Mouse (Mus musculus): ENCODE measurements around the gene Sidt1.

The Sidt1 gene

DNA sequence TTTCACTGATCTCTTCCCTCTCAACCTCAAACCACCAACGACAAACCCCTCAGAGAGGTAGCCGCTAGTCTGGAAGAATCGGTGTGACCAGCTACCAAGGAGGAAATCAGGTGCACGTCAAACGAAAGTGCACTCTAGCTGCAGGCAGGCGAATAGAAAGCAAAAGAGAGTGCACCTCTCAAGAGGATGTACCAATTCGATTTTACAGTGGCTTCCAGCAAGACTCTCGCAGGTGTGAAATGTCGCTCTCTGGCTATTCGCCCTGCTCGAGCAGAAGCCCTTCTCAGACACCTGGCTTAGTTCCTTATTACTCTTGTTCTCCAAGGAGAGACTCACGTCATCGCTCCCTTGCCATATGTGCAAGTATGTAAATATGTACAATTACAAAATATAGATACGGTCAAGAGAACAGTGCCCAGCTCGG lies at the start of gene Sidt1:
Gene Sidt1, minus strand, starts transcription at position 336 of the 424 bp plus-strand sequence.
- in situ Hi-C loops (cut with MboI, MseI): no loop called here

DNA sequence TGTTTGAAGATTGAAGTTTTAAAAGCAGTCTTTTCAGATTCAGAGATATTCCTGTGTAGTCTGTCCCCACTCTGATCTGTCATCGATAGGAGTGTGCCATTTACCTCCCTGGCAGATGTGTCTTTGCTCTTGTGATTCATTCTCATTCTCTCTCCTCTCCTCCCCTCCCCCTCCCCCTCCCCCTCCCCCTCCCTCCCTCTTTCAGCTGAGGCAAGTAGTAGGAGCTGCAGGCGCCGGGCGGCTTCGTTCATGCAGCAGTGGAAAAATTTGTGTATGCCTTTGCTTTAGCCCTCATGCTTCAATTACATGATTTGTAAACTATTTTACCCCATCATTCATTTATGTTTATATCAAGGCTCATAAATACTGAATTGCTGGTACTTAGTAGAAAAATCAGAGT lies 48.6 kb upstream of the Sidt1 start:
- in situ Hi-C loops (cut with MboI, MseI): no loop called here

DNA sequence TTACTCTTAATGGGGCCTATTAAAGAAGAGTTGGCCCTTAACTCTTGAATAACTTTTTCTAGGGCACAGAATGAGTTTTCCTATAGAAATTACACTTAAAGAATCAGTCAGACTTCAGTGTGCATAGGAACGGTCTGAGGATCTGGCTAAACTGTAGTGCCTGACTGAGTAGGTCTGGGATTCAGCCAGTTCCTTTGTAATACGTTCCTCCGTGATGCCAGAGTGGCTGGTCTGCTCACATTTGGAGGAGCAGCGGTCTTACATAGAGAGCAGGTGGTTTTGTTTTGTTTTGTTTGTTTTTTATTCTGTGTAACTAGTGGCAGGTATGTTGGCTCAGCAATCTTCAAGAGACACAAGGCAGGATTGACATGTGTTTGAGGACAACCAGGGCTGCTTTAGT lies 47.0 kb upstream of the Sidt1 start:
- in situ Hi-C loops (cut with MboI, MseI): no loop called here

DNA sequence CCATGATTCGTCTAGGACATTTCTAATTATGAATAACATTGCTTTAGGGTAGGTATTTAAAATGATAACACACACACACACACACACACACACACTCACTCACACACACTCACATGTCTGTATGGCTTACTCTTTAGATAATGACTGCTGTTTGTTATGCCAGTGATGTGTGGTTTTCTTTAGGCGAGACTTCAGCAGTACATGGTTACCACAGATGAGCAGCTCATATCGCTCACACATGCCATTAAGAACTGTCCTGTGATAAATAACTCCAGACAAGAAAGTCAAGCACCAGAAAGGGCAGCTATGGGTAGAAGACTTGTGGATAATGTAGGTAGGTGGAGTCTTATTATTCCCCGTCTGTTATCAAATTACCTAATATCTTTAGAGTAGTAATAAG lies 42.5 kb upstream of the Sidt1 start:
- in situ Hi-C loops (cut with MboI, MseI): no loop called here

DNA sequence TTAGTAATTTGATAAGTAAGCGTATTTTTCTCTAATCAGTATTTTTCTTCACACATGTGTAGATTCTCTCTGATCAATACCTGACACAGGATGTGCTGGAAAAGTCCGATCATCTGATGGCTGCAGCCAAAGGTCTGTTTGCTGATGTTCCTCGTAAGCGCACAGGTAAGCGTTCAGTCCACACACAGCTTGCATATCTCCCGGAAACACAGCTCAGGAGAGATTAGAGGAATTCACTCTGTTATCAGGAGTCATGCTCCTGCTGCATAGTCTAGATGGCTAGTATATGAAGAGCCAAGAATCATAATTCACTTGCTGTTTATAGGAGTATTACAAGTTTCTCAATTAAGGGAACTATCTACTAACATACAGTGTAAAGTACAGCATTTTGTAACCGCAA lies 32.5 kb upstream of the Sidt1 start:
- in situ Hi-C loops (cut with MboI, MseI): no loop called here

DNA sequence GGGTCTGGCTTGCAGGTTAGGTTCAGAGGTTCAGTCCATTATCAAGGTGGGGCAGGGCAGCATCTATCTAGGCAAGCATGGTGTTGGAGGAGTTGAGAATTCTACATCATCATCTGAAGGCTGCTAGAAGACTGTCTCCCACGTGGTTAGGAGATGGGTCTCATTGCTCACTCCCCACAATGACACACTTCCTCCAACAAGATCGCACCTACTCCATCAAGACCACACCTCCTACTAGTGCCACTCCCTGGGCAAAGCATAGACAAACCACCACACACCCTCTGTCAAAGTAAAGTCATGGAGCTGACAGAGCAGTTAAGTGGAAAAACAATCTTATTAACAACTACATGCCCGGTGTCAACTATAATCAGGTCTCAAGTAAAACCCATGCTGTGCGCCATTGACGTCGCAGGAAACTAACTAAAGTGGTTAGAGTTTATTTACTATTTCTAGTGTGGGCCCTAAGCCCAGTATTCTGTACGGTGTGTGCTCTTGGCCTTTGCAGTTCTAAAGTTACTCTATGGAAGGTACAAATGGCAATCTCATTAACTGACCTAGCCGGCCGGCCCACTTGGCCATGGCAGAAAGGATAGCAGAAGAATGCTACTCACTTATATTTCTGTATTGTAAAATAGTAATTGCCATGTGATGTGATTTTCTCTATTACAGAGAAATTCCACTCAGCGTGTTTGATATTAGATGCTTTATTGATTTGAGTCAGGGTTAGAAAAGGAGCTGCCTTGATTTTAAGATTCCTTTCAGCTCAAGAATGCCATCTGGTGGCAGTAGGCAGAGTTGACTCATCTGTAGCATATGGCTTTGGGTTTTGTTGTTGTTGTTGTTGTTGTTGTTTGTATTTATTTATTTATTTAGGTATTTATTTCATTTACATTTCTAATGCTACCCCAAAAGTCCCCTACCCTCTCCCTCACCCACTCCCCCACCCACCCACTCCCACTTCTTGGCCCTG lies 29.2 kb upstream of the Sidt1 start:
- in situ Hi-C loops (cut with MboI, MseI): loop anchor here (5.0 kb wide), 1 partner anchor 120 kb away; no protein-coding TSS in a partner anchor

DNA sequence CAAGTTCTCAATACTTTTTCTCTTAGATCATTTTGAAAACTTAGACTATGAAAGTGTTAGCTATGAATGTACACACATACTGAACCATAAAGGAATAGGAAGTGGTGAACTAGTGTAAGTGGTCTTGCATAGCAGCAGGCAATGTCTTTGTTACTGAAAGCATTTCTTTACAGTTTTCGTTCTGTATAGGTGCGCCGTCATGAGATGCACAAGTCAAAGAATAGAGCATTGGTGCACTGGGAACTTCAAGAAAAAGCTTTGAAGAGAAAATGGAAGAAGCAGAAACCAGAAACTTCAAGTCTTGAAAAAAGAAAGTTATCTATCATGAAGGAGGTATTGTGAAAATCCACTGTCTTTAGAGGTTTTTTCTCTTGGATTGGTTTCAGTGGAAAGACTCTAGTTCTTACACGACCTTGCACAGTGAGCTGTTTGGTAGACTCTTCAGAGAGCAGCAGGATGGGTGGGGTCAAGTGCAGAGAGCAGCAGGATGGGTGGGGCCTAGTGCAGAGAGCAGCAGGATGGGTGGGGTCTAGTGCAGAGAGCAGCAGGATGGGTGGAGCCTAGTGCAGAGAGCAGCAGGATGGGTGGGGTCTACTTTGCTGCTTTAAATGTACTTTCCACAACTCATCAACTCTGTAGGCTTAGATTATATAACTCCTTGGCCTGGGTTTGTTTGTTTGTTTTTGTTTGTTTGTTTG lies 24.7 kb upstream of the Sidt1 start:
- in situ Hi-C loops (cut with MboI, MseI): no loop called here

DNA sequence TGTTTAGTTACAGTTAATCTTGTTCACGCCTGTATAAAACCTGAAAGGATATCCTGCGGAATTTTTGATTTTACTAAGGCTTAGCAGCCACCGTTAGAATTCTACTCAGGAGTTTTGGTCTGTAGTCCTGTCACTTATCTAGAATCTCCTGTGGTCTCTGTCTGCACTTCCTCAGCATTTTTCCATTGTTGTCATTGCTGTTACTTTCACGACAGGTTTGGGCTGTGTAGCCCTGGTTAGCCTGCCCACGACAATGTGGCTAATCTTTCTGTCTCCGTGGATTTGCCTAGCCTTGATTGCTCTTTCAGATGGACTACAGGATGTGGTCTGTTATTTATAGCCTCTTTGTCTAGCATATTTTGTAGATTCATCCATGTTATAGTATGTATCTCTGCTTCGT lies 23.3 kb upstream of the Sidt1 start:
- in situ Hi-C loops (cut with MboI, MseI): no loop called here

DNA sequence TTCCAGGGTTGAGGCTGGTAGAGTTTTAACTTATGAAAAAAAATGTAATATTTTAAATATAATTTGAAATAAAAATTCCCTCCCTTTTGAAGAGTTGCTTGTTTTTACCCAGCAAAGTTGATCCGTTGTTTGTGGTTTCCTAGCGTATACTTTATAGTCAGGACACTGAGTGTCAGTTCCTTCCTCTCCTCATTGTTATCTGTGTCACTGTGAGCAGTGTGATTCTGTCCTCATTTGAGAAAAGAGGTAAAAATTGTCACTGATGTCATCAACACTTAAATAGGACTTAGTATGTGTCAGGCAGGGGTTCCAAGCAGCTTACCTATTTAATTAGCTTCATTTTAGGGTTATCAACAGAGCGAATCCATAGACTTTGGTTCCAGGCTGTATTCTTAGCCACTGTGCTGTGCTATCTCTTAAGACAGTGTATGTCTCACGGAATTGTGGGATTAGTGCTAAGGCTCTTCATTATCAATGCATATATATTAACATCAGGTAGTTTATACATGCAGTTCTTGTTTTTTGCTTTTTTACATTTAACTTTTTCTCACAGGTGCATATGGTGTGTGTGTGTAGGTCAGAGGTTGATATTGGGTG lies 16.9 kb upstream of the Sidt1 start:
- in situ Hi-C loops (cut with MboI, MseI): loop anchor here (10.0 kb wide), 1 partner anchor 205 kb away; no protein-coding TSS in a partner anchor

DNA sequence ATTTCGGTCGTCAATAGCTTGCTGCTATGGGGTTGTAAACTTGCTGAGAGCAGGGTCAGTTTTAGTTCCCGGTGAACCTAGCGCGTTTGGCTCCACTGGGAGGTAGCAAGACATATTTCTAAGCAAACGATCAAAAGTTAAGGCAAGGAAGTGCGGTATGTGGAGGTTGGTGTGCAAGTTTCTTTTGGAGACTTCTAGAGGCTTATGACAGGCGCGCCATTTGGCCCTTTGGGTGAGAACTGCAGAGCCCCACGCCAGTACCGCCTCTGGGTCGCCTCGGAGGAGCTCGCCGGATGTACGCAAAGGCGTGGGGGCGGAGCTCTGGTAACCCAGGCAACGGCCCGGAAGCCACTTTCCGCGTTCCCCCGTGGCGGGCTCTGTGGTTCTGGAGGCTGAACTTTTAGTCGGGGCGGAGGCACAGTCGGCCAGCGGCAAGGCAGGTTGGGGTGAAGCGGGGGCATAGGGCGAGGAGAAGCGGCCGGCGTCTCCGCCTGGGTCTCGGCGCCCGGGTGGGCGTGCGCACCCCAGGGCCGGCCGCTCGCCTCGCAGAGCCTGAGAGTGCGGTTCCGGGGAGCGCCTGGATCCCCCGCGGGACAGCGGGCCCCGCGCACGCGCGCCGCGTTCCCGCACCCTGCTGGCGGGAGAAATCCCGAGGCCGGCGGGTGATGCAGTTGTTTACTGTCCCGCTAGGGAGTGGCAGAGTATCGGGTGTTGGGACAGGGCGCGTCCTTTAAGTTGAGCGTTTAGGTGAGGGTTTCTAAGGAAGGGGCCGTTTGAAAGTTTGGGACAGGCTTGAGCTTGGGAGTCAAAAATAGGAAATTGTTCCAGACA lies 14.3 kb upstream of the Sidt1 start, which contains the start of gene Spice1:
Gene Spice1, plus strand, starts transcription at position 51 of the 831 bp plus-strand sequence.
- in situ Hi-C loops (cut with MboI, MseI): loop anchor here (10.0 kb wide), 1 partner anchor 202 kb away; no protein-coding TSS in a partner anchor

DNA sequence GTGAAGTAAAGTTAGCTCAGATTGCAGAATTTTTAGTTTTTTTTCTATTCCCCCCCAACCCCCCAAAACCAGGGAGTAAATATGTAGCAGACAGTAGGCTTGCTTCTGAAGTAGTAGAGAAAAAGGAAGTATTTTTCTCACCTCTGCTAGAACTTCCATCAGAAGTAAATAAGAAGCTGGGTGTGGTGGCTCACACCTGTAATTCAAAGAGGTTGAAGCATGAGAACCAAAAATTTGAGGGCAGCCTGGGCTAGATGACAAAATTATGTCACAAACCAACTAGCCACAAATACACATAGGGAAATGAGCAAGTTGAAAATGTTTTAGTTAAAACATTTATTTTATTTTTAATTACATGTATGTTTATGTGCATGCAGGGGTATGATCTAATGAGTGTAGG lies 4.5 kb upstream of the Sidt1 start:
- in situ Hi-C loops (cut with MboI, MseI): no loop called here

DNA sequence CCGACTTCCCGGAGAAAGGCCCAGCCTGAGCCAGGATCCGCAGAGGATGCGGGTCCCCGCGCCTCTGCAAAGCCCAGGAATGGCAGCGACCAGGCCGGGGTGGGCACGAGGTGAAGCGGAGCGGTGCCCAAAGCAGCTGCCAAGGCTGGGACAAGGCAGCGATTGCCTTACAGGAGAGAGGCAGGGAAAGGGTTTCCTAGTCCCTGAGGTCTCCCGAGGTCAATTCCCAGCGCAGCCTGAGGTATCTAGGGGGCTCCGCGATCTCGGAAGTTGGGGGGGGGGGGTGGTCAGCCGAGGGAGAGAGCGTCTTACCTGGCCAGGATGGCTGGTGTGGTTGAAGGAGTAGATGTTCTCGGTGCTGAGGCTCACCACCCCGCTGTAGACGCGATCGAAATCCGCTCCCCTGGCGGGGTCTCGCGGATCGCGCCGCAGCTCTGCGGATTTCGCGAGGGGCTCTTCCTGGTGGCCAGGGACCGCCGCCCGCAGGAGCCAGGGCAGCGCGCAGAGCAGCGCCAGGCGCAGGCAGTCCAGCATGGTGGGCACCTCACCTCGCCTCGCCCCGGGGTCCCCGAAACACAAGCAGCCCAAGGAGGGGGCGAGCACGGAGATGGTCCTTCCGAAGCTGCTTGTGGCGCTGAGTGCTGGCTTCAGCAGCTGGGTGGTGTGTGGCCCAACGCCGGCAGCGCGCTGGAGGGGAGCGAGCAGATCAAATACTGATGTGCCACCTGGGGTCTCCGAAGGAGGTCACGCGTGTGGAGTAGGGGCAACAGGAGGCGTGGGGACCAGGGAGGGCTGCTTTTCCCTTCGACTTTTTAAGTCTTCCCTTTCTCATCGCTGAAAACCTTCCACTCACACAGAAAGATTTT lies 768 bp downstream of the Sidt1 start:
- in situ Hi-C loops (cut with MboI, MseI): no loop called here

DNA sequence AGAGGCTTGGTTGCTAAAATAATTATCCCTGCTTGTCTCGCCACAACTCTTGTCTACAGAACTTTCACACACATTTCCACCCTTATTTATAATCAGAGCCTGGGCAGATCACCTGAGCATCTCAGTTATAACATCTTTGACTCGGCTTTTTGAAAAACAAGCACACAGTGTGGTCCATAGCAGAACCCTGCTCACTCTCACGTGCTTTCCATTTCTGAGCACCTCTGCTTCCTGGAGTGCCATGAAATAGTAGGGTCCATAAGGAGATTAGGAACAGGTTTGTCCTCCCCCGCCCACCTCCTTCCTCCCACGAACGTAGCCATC lies 1.4 kb downstream of the Sidt1 start:
- in situ Hi-C loops (cut with MboI, MseI): no loop called here

DNA sequence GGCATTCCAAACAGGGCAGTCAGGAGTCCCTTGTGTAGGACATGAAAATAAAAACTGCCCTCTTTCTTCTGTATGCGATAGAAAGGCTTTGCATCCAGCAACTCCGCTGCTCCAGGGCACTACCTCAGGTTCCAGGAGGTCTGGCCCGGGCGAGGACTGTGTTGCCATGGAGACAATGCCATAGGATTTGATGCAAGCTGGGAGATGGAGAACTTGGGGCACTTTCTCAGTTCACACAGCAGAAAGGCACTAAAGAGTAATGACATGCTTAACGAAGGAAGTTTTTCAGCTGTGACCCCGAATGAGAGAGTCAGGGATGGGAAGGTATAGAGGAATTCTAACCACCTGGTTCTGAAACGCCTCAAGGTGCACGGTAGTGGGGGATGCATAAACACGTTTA lies 1.8 kb downstream of the Sidt1 start:
- in situ Hi-C loops (cut with MboI, MseI): no loop called here

DNA sequence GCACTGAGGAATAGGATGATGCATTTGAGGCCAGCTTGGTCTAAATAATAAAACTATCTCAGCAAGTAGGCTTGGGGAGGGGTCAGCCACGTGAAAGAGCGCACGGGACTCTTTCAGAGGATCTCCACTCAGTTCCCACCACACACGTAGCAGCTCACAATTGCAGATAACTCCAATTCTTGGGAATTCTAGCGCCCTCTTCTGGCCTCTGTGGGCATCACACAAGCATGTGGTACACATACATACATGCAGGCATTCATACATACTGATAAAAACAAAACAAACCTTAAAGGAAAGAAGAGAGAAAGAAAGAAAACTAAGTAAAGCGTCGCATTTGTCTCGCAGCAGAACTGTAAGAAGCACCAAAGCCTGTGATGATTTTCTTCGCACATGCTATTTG lies 2.3 kb downstream of the Sidt1 start:
- in situ Hi-C loops (cut with MboI, MseI): no loop called here

DNA sequence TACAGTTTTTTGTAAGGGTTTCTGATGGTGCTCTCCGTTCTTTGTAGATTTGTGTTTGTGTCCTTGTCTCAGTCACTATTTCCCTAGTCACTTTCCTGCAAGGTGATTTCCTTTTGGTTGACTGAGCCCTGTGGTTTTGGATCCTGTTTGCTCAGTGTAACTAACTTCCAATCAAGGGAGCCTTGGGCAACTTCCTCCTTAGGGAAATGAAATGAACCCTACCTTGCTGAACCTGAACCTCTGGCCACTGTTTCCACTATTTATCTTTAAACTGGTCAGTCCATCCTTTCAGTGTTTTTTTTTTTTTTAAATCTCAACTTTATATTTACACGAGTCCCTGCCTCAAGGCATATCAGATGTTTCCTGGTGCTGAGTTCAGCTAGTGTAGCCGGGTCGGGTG lies 4.4 kb downstream of the Sidt1 start:
- in situ Hi-C loops (cut with MboI, MseI): no loop called here

DNA sequence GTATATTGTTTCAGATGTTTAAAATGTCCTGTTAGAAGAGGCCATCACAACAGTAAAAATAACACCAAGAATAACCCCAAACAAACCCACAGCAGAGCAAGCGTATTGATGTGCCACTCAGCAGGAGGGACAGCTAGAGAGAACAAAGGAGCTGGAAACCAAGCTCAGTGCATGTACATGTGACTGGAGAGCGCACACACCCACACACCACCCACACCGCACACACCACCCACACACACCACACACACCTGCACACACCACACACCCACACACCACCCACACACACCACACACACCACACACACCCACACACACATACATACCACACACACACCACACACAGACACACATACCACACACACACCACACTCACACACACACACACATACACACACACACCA lies 12.8 kb downstream of the Sidt1 start:
- in situ Hi-C loops (cut with MboI, MseI): no loop called here

DNA sequence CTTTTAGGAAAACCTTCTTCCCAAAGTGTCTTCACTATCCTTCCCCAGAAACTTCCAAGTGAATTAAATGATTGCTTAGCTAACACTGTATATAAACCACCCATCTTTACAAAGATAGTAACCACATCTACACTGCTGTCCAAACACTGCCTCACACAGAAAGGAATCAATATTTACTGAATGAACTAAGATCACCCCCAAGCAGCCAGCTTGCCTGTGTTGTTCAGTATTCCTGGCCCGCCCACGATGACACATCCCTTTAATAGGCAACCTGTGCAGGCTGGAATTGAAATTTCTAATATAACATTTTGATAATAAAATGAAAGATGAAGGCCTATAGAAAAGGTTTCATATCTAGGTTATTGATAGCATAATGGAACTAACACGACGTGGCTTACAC lies 16.6 kb downstream of the Sidt1 start:
- in situ Hi-C loops (cut with MboI, MseI): no loop called here

DNA sequence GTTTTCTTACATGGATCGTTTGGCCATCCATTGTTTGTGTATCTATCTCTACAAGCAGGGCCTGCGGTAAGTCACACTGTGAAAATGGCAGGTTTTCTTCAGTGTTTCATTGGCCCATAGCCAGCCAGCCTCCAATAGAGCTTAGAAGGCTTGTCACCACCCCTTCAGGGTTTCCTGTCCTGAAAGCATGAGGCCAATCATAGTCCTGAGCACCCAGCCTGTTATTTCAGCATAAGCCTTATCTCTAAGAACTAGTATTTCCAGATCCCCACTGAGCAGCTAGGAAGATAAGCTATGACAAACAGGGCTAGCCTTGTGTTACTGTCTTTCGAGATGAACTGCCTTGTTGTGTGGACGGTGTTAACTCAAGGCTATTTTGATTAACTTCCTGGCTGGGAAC lies 19.6 kb downstream of the Sidt1 start:
- in situ Hi-C loops (cut with MboI, MseI): no loop called here

DNA sequence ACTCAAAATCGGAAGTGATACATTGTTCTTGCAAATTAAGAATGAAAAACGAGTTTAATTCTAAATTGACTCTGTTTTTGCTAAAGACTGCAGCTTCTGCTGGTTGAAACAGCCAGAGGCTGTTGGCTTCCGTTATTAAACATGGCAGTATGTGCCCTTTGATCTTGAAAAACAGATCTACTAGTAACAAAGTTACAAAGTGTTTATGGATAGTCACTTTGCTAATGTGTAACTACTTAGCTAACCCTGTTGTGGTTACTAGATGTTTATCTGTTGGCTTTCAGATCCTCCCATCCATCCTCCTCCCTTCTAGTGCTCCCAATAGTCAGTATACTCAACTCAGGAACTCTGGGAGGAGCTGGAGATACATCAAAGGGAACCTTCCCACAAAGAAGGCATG lies 27.4 kb downstream of the Sidt1 start:
- in situ Hi-C loops (cut with MboI, MseI): no loop called here

DNA sequence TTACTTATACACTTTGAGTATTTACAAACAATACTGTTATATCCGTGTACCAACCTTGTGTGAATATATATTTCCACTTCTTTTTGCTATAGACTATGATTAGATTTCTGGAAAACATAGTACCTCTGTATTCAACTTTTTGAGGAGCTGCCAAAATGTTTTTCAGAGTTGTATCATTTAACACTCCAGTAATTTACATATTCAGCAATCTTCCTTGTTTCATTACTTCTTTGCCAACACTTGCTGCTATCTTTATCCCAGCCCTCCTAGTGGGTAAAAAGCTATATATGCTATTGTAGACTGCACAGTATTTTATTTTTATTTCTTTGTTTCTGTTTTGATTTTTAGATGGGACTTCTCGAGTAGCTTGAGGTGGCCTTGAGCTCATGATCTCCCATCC lies 29.2 kb downstream of the Sidt1 start:
- in situ Hi-C loops (cut with MboI, MseI): no loop called here
